Mouse (Mus musculus) forebrain, embryonic 13.5 days (tissue): ENCODE measurements around the gene Tppp3. TPM values are rescaled to one million over a fixed set of nuclear protein-coding genes. Genes with fewer than 3 reads are reported as not detected.

Experiments used
- ATAC-seq: fragments of 200-750 bp; cut with Nextera tagmentation; 2 replicates; pipeline ENCODE4 v1.8.0; 2017
- H3K27ac ChIP-seq: fragments of 300-500 bp; sonication (generic); 2 replicates; pipeline ENCODE4 v1.5.1; 2015; ENCODE audit warnings: inconsistent platforms, mild to moderate bottlenecking, moderate library complexity
- H3K27me3 ChIP-seq: fragments of 300-500 bp; sonication (generic); 2 replicates; pipeline ENCODE4 v1.6.1; 2015; ENCODE audit warnings: mild to moderate bottlenecking, inconsistent platforms
- H3K36me3 ChIP-seq: fragments of 300-500 bp; sonication (generic); 2 replicates; pipeline ENCODE4 v1.6.1; 2015; ENCODE audit warnings: mild to moderate bottlenecking, inconsistent platforms; ENCODE audit not compliant: poor library complexity, severe bottlenecking
- H3K4me1 ChIP-seq: fragments of 300-500 bp; sonication (generic); 2 replicates; pipeline ENCODE4 v1.6.1; 2015; ENCODE audit warnings: inconsistent platforms
- H3K4me2 ChIP-seq: fragments of 300-500 bp; sonication (generic); 2 replicates; pipeline ENCODE4 v1.6.1; 2015; ENCODE audit warnings: inconsistent platforms, mild to moderate bottlenecking, moderate library complexity
- H3K4me3 ChIP-seq: fragments of 300-500 bp; sonication (generic); 2 replicates; pipeline ENCODE4 v1.5.1; 2015; ENCODE audit warnings: mild to moderate bottlenecking, inconsistent platforms
- H3K9ac ChIP-seq: fragments of 300-500 bp; sonication (generic); 2 replicates; pipeline ENCODE4 v1.6.1; 2015; ENCODE audit warnings: mild to moderate bottlenecking, inconsistent platforms
- H3K9me3 ChIP-seq: fragments of 300-500 bp; sonication (generic); replicated peaks from 2 replicates; pipeline ENCODE4 v1.6.1; 2016; ENCODE audit warnings: inconsistent platforms
- WGBS: fragments of 180-500 bp; shearing (Covaris S2); methylation state at CpG from one replicate; pipeline ENCODE4 v1.1.7; 2015; 5-methylcytosine and 5-hydroxymethylcytosine counted together
- polyA plus RNA-seq: library from polyadenylated mRNA; unstranded; fragments of >200 nt; fragmentation: Nextera tagmentation; extraction: Ambion mirVana; gene quantifications from 2 replicates; pipeline ENCODE4 v1.2.1, GENCODE M21; 2015

Gene Tppp3
- polyA plus RNA-seq, 1 experiment from 2014 or later, result 34.6 TPM

GRCm38 (mm10) chr8:105483212-105484029, 12.1 kb upstream of the Tppp3 start:
- peak; percentile 21; the same call in 1 of the 2 replicates for ATAC-seq
- no peak overlapping the region for H3K27ac ChIP-seq
- H3K27me3 ChIP-seq, result no peaks in the 10 kb centered on the region

GRCm38 (mm10) chr8:105482123-105482522, 10.8 kb upstream of the Tppp3 start:
- H3K27me3 ChIP-seq, result no peaks in the 10 kb centered on the region
- ATAC-seq, result no peak
- peaks cover 4% of the 10 kb centered on the region; the same call in 1 of the 2 replicates for H3K4me1 ChIP-seq
- H3K9me3 ChIP-seq, result no peaks in the 10 kb centered on the region
- no peak overlapping the region for H3K9ac ChIP-seq
- no peak overlapping the region for H3K27ac ChIP-seq
- 83% methylated on average over 8 of the region's 8 CpGs for WGBS
- H3K4me2 ChIP-seq, result no peak overlapping the region
- peaks cover 17% of the 10 kb centered on the region for H3K36me3 ChIP-seq
- no peak overlapping the region for H3K4me3 ChIP-seq

More at GRCm38 (mm10) chr8:105483212-105484029, 12.1 kb upstream of the Tppp3 start:
- H3K4me1 ChIP-seq, result peaks cover 4% of the 10 kb centered on the region; the same call in 1 of the 2 replicates
- H3K4me2 ChIP-seq, result no peak overlapping the region
- no peak overlapping the region for H3K4me3 ChIP-seq
- no peak overlapping the region for H3K9ac ChIP-seq
- WGBS, result 40% methylated on average over 14 of the region's 14 CpGs
- no peaks in the 10 kb centered on the region for H3K9me3 ChIP-seq
- H3K36me3 ChIP-seq, result peaks cover 16% of the 10 kb centered on the region

GRCm38 (mm10) chr8:105481453-105481852, 10.1 kb upstream of the Tppp3 start:
- Histone ChIP-seq H3K9ac (no peak overlapping the region), H3K4me3 (no peak overlapping the region), H3K4me2 (no peak overlapping the region), H3K36me3 (peaks cover 17% of the 10 kb centered on the region), H3K4me1 (peaks cover 4% of the 10 kb centered on the region; the same call in 1 of the 2 replicates), H3K9me3 (no peaks in the 10 kb centered on the region), H3K27me3 (no peaks in the 10 kb centered on the region), H3K27ac (no peak overlapping the region)
- 68% methylated on average over 6 of the region's 6 CpGs for WGBS
- no peak for ATAC-seq

- no peak overlapping the region for H3K27ac ChIP-seq
- peaks cover 20% of the 10 kb centered on the region for H3K36me3 ChIP-seq
- peaks cover under 1% of the 10 kb centered on the region; the same call in 1 of the 2 replicates for H3K27me3 ChIP-seq
- H3K4me3 ChIP-seq, result no peak overlapping the region
- no peaks in the 10 kb centered on the region for H3K9me3 ChIP-seq
- WGBS, result 27% methylated on average over 2 of the region's 2 CpGs
- H3K9ac ChIP-seq, result no peak overlapping the region
- H3K4me1 ChIP-seq, result peaks cover 4% of the 10 kb centered on the region; the same call in 1 of the 2 replicates
- ATAC-seq, result no peak
- no peak overlapping the region for H3K4me2 ChIP-seq
Measured at GRCm38 (mm10) chr8:105481013-105481412, 9.7 kb upstream of the Tppp3 start.

- H3K27me3 ChIP-seq, result peaks cover 26% of the 10 kb centered on the region
- H3K36me3 ChIP-seq, result peaks cover 26% of the 10 kb centered on the region
- ATAC-seq, result no peak
- no peak overlapping the region for H3K27ac ChIP-seq
- peaks cover 30% of the 10 kb centered on the region for H3K4me1 ChIP-seq
- H3K4me2 ChIP-seq, result no peak overlapping the region
- no peaks in the 10 kb centered on the region for H3K9me3 ChIP-seq
- WGBS, result 82% methylated on average over 3 of the region's 3 CpGs
- no peak overlapping the region for H3K4me3 ChIP-seq
- H3K9ac ChIP-seq, result no peak overlapping the region
Measured at GRCm38 (mm10) chr8:105477792-105478191, 6.5 kb upstream of the Tppp3 start.

GRCm38 (mm10) chr8:105476628-105477413, 5.5 kb upstream of the Tppp3 start:
- Histone ChIP-seq H3K27me3 (peaks cover 31% of the 10 kb centered on the region), H3K9me3 (no peaks in the 10 kb centered on the region), H3K9ac (no peak overlapping the region), H3K4me2 (no peak overlapping the region), H3K36me3 (peaks cover 23% of the 10 kb centered on the region), H3K4me1 (peaks cover 37% of the 10 kb centered on the region), H3K27ac (no peak overlapping the region), H3K4me3 (no peak overlapping the region)
- 42% methylated on average over 25 of the region's 25 CpGs for WGBS
- no peak; the same call in 1 of the 2 replicates for ATAC-seq

- Histone ChIP-seq H3K36me3 (peaks cover 23% of the 10 kb centered on the region), H3K4me3 (no peak overlapping the region), H3K27me3 (peaks cover 31% of the 10 kb centered on the region), H3K4me2 (no peak overlapping the region), H3K9me3 (no peaks in the 10 kb centered on the region), H3K4me1 (peaks cover 43% of the 10 kb centered on the region), H3K9ac (no peak overlapping the region), H3K27ac (no peak overlapping the region)
- 94% methylated on average over 7 of the region's 7 CpGs for WGBS
- no peak for ATAC-seq
Measured at GRCm38 (mm10) chr8:105476161-105476560, 4.8 kb upstream of the Tppp3 start.

GRCm38 (mm10) chr8:105475742-105476141, 4.4 kb upstream of the Tppp3 start:
- no peak for ATAC-seq
- H3K27me3 ChIP-seq, result peaks cover 31% of the 10 kb centered on the region
- H3K4me3 ChIP-seq, result no peak overlapping the region
- H3K4me1 ChIP-seq, result peaks cover 44% of the 10 kb centered on the region
- H3K9ac ChIP-seq, result no peak overlapping the region; the same call in 1 of the 2 replicates
- WGBS, result 96% methylated on average over 8 of the region's 8 CpGs
- H3K36me3 ChIP-seq, result peaks cover 23% of the 10 kb centered on the region
- H3K4me2 ChIP-seq, result no peak overlapping the region
- no peak overlapping the region for H3K27ac ChIP-seq
- H3K9me3 ChIP-seq, result no peaks in the 10 kb centered on the region

GRCm38 (mm10) chr8:105475254-105475653, 3.9 kb upstream of the Tppp3 start:
- H3K4me2 ChIP-seq, result no peak overlapping the region
- WGBS, result 59% methylated on average over 4 of the region's 4 CpGs
- no peak overlapping the region for H3K27ac ChIP-seq
- ATAC-seq, result no peak
- peaks cover 23% of the 10 kb centered on the region for H3K36me3 ChIP-seq
- H3K27me3 ChIP-seq, result peaks cover 31% of the 10 kb centered on the region
- H3K9me3 ChIP-seq, result no peaks in the 10 kb centered on the region
- H3K9ac ChIP-seq, result peak overlapping the region; percentile 21; the same call in 1 of the 2 replicates
- H3K4me3 ChIP-seq, result no peak overlapping the region
- H3K4me1 ChIP-seq, result peaks cover 49% of the 10 kb centered on the region

GRCm38 (mm10) chr8:105474680-105475079, 3.4 kb upstream of the Tppp3 start:
- peaks cover 23% of the 10 kb centered on the region for H3K36me3 ChIP-seq
- H3K4me1 ChIP-seq, result peaks cover 55% of the 10 kb centered on the region
- peak overlapping the region; percentile 44 for H3K27ac ChIP-seq
- no peak overlapping the region for H3K4me2 ChIP-seq
- H3K27me3 ChIP-seq, result peaks cover 31% of the 10 kb centered on the region
- H3K9me3 ChIP-seq, result no peaks in the 10 kb centered on the region
- WGBS, result 44% methylated on average over 5 of the region's 5 CpGs
- ATAC-seq, result no peak
- H3K4me3 ChIP-seq, result no peak overlapping the region
- 0 out of 2 replicates have a peak overlapping the region, but pooled peaks have one; percentile 48 for H3K9ac ChIP-seq

GRCm38 (mm10) chr8:105473816-105474606, 2.7 kb upstream of the Tppp3 start:
- ATAC-seq, result peak; percentile 31; the same call in 1 of the 2 replicates
- Histone ChIP-seq H3K27me3 (peaks cover 31% of the 10 kb centered on the region), H3K4me3 (peak overlapping the region; percentile 7; the same call in 1 of the 2 replicates), H3K9ac (peak overlapping the region; percentile 48; the same call in 1 of the 2 replicates), H3K36me3 (peaks cover 23% of the 10 kb centered on the region), H3K27ac (peak overlapping the region; percentile 44), H3K4me2 (peak overlapping the region; percentile 14), H3K4me1 (peaks cover 61% of the 10 kb centered on the region), H3K9me3 (no peaks in the 10 kb centered on the region)
- 26% methylated on average over 17 of the region's 17 CpGs for WGBS
